In genomic region chr8:55012228-55012627, GRCm38 (mm10) we compare ENCODE assay signal across 23 mouse cellular contexts. TPM values are rescaled to one million over a fixed set of nuclear protein-coding genes. Genes with fewer than 3 reads are reported as not detected.
DNase-seq lines count a peak whose midpoint lies in the region; ATAC-seq and TF ChIP-seq lines count a peak whose summit lies in the region.
"Had no signal": no experiment of that assay in that cellular context is flagged by ENCODE, and none has a peak within 500 bp of the region (broad histone marks: within the 10 kb centered on the region; RNA-seq: fewer than 3 reads in every experiment).

No protein-coding gene starts in this region.

- H3K4me3 ChIP-seq in cerebellum, adult 2 months (replicated peaks; ENCODE audit: insufficient read depth, low read depth, low read length) = no peak overlapping the region
- no peak overlapping the region for H3K4me3 ChIP-seq in midbrain, embryonic 13.5 days (replicated peaks)
- H3K4me3 ChIP-seq in midbrain, postnatal 0 days (ENCODE audit: low read depth, low read length) = no peak overlapping the region
- H3K4me3 ChIP-seq: forebrain, embryonic 12.5 days; hindbrain, embryonic 10.5 days; hindbrain, embryonic 15.5 days had no signal

- DNase-seq in cerebellum, adult 2 months = no peak
- DNase-seq in cerebellum, postnatal 25 days = no peak
- DNase-seq in frontal cortex, adult 2 months (ENCODE audit: extremely low spot score in 1 of 2, low spot score in 1 of 2) = no peak
- no peak for DNase-seq in midbrain, postnatal 0 days (ENCODE audit: low spot score)
- DNase-seq in heart, postnatal 25 days (ENCODE audit: low spot score) = no peak
- DNase-seq: adrenal gland, adult 8-10 months; adrenal gland, postnatal 25 days; cerebellum, adult 18-20 months; cerebellum, adult 9-11 months; cerebellum, postnatal 36 days; forebrain, postnatal 0 days; gastrocnemius, postnatal 10 days; gastrocnemius, postnatal 36 days; heart, adult 11 months; heart, postnatal 36 days had no signal

- no peak overlapping the region for H3K4me2 ChIP-seq in midbrain, embryonic 13.5 days (replicated peaks)
- H3K4me2 ChIP-seq in midbrain, postnatal 0 days (ENCODE audit: low read depth, low read length, poor library complexity, severe bottlenecking) = no peak overlapping the region
- H3K4me2 ChIP-seq: forebrain, embryonic 12.5 days; heart, embryonic 11.5 days; hindbrain, embryonic 15.5 days had no signal

- WGBS in cerebellum, adult 2 months = 46% methylated on average over 2 of the region's 2 CpGs
- 76% methylated on average over 2 of the region's 2 CpGs for WGBS in midbrain, embryonic 13.5 days
- WGBS in midbrain, postnatal 0 days = 60% methylated on average over 2 of the region's 2 CpGs

- peaks cover 5% of the 10 kb centered on the region; the same call in 1 of the 2 replicates for H3K4me1 ChIP-seq in cerebellum, adult 2 months (ENCODE audit: control insufficient read depth, insufficient read depth, low read length)
- H3K4me1 ChIP-seq in midbrain, embryonic 13.5 days (replicated peaks) = peaks cover 14% of the 10 kb centered on the region
- H3K4me1 ChIP-seq in midbrain, postnatal 0 days (ENCODE audit: insufficient read depth, low read length) = peaks cover 3% of the 10 kb centered on the region; the same call in 1 of the 2 replicates
- H3K4me1 ChIP-seq: forebrain, embryonic 12.5 days; hindbrain, embryonic 15.5 days had no signal

- peak; percentile 90 for ATAC-seq in frontal cortex, adult (ENCODE audit: low TSS enrichment)
- no peak for ATAC-seq in midbrain, embryonic 13.5 days
- ATAC-seq in midbrain, postnatal 0 days (ENCODE audit: low FRiP score) = no peak
- ATAC-seq: activated CD4-positive, CD25-positive, alpha-beta regulatory T cell, adult 4 months; forebrain, postnatal 0 days; intestine, postnatal 0 days had no signal

- no peaks in the 10 kb centered on the region for H3K9me3 ChIP-seq in midbrain, embryonic 13.5 days
- H3K9me3 ChIP-seq in midbrain, postnatal 0 days (ENCODE audit: low read length) = no peaks in the 10 kb centered on the region
- H3K9me3 ChIP-seq: forebrain, embryonic 12.5 days; hindbrain, embryonic 10.5 days; hindbrain, embryonic 15.5 days had no signal

- no peaks in the 10 kb centered on the region for H3K36me3 ChIP-seq in midbrain, embryonic 13.5 days
- H3K36me3 ChIP-seq in midbrain, postnatal 0 days (ENCODE audit: insufficient read depth, low read length) = no peaks in the 10 kb centered on the region
- H3K36me3 ChIP-seq: forebrain, embryonic 12.5 days; hindbrain, embryonic 10.5 days; hindbrain, embryonic 15.5 days had no signal

- TF ChIP-seq CTCF in cerebellum, adult 2 months (IDR thresholded peaks at IDR 0.05; ENCODE audit: borderline replicate concordance, insufficient read depth, low read depth, low read length) = no peak
- no peak for TF ChIP-seq CTCF in midbrain, postnatal 0 days (IDR thresholded peaks at IDR 0.05)

- no peaks in the 10 kb centered on the region for H3K27me3 ChIP-seq in cerebellum, adult 2 months (ENCODE audit: control insufficient read depth, insufficient read depth, low read length)
- no peaks in the 10 kb centered on the region for H3K27me3 ChIP-seq in midbrain, embryonic 13.5 days
- no peaks in the 10 kb centered on the region for H3K27me3 ChIP-seq in midbrain, postnatal 0 days (ENCODE audit: insufficient read depth, low read length)
- H3K27me3 ChIP-seq: forebrain, embryonic 12.5 days; hindbrain, embryonic 15.5 days had no signal

- H3K27ac ChIP-seq in cerebellum, adult 2 months (ENCODE audit: insufficient read depth, low read length) = 0 out of 2 replicates have a peak overlapping the region, but pooled peaks have one; percentile 4
- peak overlapping the region; percentile 65 for H3K27ac ChIP-seq in midbrain, embryonic 13.5 days
- H3K27ac ChIP-seq in midbrain, postnatal 0 days (ENCODE audit: low read depth, low read length) = no peak overlapping the region
- H3K27ac ChIP-seq: forebrain, embryonic 12.5 days; hindbrain, embryonic 10.5 days; hindbrain, embryonic 15.5 days had no signal

- no peak for TF ChIP-seq POLR2A in cerebellum, adult 2 months (IDR thresholded peaks at IDR 0.05; ENCODE audit: borderline replicate concordance, insufficient read depth, low read length)

- intact Hi-C loops in heart, postnatal 25 days (cut with DNase I) = no loop called here

- no peak overlapping the region for H3K9ac ChIP-seq in midbrain, embryonic 13.5 days (replicated peaks)
- H3K9ac ChIP-seq in midbrain, postnatal 0 days (replicated peaks; ENCODE audit: low read length, poor library complexity, severe bottlenecking) = no peak overlapping the region
- H3K9ac ChIP-seq: forebrain, embryonic 12.5 days; forebrain, postnatal 0 days; hindbrain, embryonic 15.5 days had no signal

RNA-seq across cellular contexts. Expression of gene Gpm6a, which starts 57.6 kb away (rescaled TPM):
- 556 and 633 TPM in 2 replicates for polyA plus RNA-seq in cerebellum, adult 2 months (2012; rRNA removed)
- 718 and 825 TPM in 2 replicates for polyA plus RNA-seq in frontal cortex, adult 2 months (2012; rRNA removed)
- polyA plus RNA-seq in midbrain, embryonic 13.5 days (2015; fragmentation: Nextera tagmentation; extraction: Ambion mirVana) = 423 and 503 TPM in 2 replicates
- 913 and 1,167 TPM in 2 replicates for total RNA-seq in midbrain, postnatal 0 days (2014; rRNA removed)
- 620 and 624 TPM in 2 replicates for polyA plus RNA-seq in midbrain, postnatal 0 days (2015; fragmentation: Nextera tagmentation; extraction: Ambion mirVana)
- total RNA-seq in heart, postnatal 25 days (2021) = 10 to 100 TPM; 10.4 to 12.9 TPM
